Mouse (Mus musculus): ENCODE data around the gene Arrdc2. TPM values are rescaled to one million over a fixed set of nuclear protein-coding genes. Genes with fewer than 3 reads are reported as not detected.
A peak's percentile ranks its signal among the peaks of the same experiment; 100 is the strongest.

Arrdc2 gene
- polyA plus RNA-seq, 2 experiments, result 8.6 to 21.5 TPM

DNA sequence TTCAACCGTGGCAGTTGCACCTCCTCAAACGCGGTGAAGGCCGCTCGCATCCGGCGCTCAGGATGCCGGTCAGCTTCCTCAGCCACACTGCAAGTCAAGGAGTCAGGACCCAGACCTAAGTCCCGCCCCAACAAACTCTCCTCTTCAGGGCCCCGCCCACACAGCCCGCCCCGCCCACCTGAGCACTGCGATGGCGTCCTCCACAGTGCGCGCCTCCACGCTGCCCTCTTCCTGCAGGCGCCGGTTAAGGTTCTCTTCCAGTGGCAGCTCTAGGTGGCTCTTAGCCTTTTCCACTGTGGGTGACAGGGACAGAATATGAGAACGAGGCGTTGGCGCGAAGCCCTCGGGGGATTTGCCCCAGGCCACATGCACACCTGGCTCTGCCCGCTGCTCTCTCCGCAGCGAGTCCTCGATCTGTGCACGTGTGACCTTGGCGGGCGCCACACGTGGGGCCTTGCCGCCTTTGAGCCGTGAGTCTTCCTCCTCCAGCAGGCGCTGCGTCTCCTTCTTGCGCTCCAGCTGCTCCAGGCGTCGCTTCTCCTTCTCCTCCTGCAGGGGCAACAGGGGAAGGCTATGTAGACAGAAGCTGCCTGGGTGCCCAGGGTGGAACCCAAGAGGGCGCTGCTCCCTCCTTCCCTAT, 29.2 kb upstream of the Arrdc2 start:
- WGBS, result 20% methylated on average over 40 of the region's 40 CpGs
- H3K4me2 ChIP-seq (replicated peaks; ENCODE audit: low read depth, low read length, severe bottlenecking), result peak overlapping the region; percentile 42
- no peak overlapping the region for H3K27ac ChIP-seq (replicated peaks; ENCODE audit: low read depth, low read length)
- DNase-seq (ENCODE audit: low spot score), result peak; percentile 59
- H3K4me3 ChIP-seq (replicated peaks; ENCODE audit: low read length), result peak overlapping the region; percentile 14; the same call in 1 of the 2 replicates
- TF ChIP-seq POLR2A (IDR thresholded peaks at IDR 0.05; ENCODE audit: borderline replicate concordance, extremely low read depth, insufficient read depth, insufficient read length), result no peak
- ATAC-seq (ENCODE audit: low FRiP score, low read depth), result no peak
- peaks cover 25% of the 10 kb centered on the region for H3K4me1 ChIP-seq (ENCODE audit: control insufficient read depth, insufficient read depth, low read length)
- no peak overlapping the region for H3K9ac ChIP-seq (ENCODE audit: low read depth, low read length, severe bottlenecking)
- no peaks in the 10 kb centered on the region for H3K9me3 ChIP-seq (ENCODE audit: control insufficient read depth, low read length)
- no peaks in the 10 kb centered on the region for H3K27me3 ChIP-seq (ENCODE audit: control insufficient read depth, insufficient read depth, low read length)
- no peaks in the 10 kb centered on the region; the same call in 1 of the 2 replicates for H3K36me3 ChIP-seq (ENCODE audit: control insufficient read depth, insufficient read depth, low read length)

DNA sequence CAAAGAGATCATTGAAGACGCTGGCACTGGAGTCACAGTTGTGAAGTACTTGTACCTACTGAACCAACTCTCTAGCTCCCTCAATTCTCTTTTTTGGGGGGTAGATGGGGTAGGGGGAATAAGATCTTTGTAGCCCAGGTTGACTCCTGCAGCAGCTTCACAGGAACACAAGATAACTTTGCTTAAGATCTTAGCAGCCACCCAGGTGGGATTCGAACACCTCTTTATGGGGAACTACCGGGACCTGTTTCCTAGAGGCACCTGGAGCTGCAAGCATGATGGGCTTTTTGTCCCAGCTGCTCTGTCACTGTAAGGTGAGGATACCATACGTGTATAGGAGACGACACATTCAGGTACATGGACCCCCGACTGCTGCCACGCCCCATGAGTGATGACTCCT, 27.0 kb upstream of the Arrdc2 start:
- Histone ChIP-seq H3K9me3 (ENCODE audit: control insufficient read depth, low read length) (no peaks in the 10 kb centered on the region), H3K4me1 (ENCODE audit: control insufficient read depth, insufficient read depth, low read length) (peaks cover 29% of the 10 kb centered on the region), H3K36me3 (ENCODE audit: control insufficient read depth, insufficient read depth, low read length) (no peaks in the 10 kb centered on the region; the same call in 1 of the 2 replicates), H3K27me3 (ENCODE audit: control insufficient read depth, insufficient read depth, low read length) (peaks cover 15% of the 10 kb centered on the region), H3K9ac (ENCODE audit: low read depth, low read length, severe bottlenecking) (no peak overlapping the region), H3K27ac (replicated peaks; ENCODE audit: low read depth, low read length) (peak overlapping the region; percentile 82; the same call in 1 of the 2 replicates), H3K4me3 (replicated peaks; ENCODE audit: low read length) (no peak overlapping the region; the same call in 1 of the 2 replicates), H3K4me2 (replicated peaks; ENCODE audit: low read depth, low read length, severe bottlenecking) (no peak overlapping the region)
- DNase-seq (ENCODE audit: low spot score) (no peak), ATAC-seq (ENCODE audit: low FRiP score, low read depth) (no peak)
- no peak for TF ChIP-seq POLR2A (IDR thresholded peaks at IDR 0.05; ENCODE audit: borderline replicate concordance, extremely low read depth, insufficient read depth, insufficient read length)
- WGBS, result 85% methylated on average over 7 of the region's 7 CpGs

DNA sequence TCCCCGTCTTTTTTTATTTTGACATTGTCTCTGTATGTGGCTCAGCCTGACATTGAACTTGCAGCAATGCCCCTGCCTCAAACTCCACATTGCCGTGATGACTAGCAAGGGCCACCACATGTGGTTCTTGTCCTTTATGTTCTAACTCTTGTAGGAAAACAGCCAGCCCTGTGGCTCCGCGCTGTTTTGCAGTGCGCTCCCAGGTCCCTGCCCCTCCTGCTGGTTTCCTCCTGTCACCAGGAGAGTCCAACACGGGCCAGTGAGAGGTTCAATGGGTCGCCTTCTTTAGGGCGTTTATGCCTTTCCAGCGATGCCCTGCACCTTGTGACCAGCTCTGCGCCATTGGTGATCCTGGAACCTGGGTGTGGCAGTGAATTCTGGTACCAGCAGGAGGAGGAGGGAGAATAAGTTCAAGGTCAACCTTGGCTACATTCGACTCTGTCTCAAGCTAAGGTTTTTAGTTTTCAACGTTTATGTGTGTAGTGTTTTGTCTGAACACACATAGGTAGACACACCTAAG, 26.5 kb upstream of the Arrdc2 start:
- Histone ChIP-seq H3K4me3 (replicated peaks; ENCODE audit: low read length) (peak overlapping the region; percentile 49), H3K9me3 (ENCODE audit: control insufficient read depth, low read length) (no peaks in the 10 kb centered on the region), H3K4me1 (ENCODE audit: control insufficient read depth, insufficient read depth, low read length) (peaks cover 29% of the 10 kb centered on the region), H3K4me2 (replicated peaks; ENCODE audit: low read depth, low read length, severe bottlenecking) (peak overlapping the region; percentile 86), H3K36me3 (ENCODE audit: control insufficient read depth, insufficient read depth, low read length) (no peaks in the 10 kb centered on the region; the same call in 1 of the 2 replicates), H3K27me3 (ENCODE audit: control insufficient read depth, insufficient read depth, low read length) (peaks cover 18% of the 10 kb centered on the region), H3K9ac (ENCODE audit: low read depth, low read length, severe bottlenecking) (peak overlapping the region; percentile 40), H3K27ac (replicated peaks; ENCODE audit: low read depth, low read length) (peak overlapping the region; percentile 82)
- 12% methylated on average over 12 of the region's 12 CpGs for WGBS
- TF ChIP-seq POLR2A (IDR thresholded peaks at IDR 0.05; ENCODE audit: borderline replicate concordance, extremely low read depth, insufficient read depth, insufficient read length), result no peak
- DNase-seq (ENCODE audit: low spot score), result no peak
- ATAC-seq (ENCODE audit: low FRiP score, low read depth), result peak; percentile 5

DNA sequence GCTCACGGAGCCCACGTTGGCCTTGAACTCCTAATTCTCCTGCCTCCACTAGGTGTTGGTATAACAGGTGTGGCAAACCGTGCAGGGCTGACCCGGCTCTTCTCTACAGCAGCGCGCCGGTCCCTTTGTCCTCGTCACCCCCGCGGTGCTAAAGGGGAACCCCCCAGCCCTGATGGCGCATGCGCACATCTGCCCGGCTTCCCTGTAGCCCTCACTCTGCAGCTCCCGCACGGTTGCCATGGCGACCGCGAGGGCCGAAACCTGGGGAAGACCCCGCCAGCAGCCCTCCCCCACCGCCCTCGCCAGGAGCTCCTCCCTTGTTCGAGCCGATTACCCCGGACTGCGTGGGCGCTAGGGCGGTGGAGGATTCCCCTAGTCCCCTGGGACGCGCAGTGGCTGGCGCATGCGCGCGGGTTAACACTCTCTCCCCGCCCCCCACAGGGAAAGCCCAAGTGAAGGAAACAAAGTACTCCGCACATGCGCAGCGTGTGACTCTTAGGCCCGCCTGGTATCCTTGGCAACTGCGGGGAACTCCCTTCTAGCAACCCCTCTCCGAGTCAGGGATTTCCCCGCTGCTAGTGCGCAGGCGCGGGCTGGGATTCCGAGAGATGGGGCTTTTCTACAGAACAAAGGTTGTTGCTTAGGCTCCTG, 26.0 kb upstream of the Arrdc2 start:
- no peaks in the 10 kb centered on the region for H3K9me3 ChIP-seq (ENCODE audit: control insufficient read depth, low read length)
- H3K4me3 ChIP-seq (replicated peaks; ENCODE audit: low read length), result peak overlapping the region; percentile 49
- DNase-seq (ENCODE audit: low spot score) (peak; percentile 100), ATAC-seq (ENCODE audit: low FRiP score, low read depth) (peak; percentile 92)
- WGBS, result under 1% methylated on average over 44 of the region's 46 CpGs
- peak; percentile 72; the same call in 1 of the 2 replicates for TF ChIP-seq POLR2A (IDR thresholded peaks at IDR 0.05; ENCODE audit: borderline replicate concordance, extremely low read depth, insufficient read depth, insufficient read length)
- peaks cover 29% of the 10 kb centered on the region for H3K4me1 ChIP-seq (ENCODE audit: control insufficient read depth, insufficient read depth, low read length)
- peak overlapping the region; percentile 55 for H3K9ac ChIP-seq (ENCODE audit: low read depth, low read length, severe bottlenecking)
- no peaks in the 10 kb centered on the region; the same call in 1 of the 2 replicates for H3K36me3 ChIP-seq (ENCODE audit: control insufficient read depth, insufficient read depth, low read length)
- H3K27ac ChIP-seq (replicated peaks; ENCODE audit: low read depth, low read length), result peak overlapping the region; percentile 82
- H3K27me3 ChIP-seq (ENCODE audit: control insufficient read depth, insufficient read depth, low read length), result peaks cover 18% of the 10 kb centered on the region
- peak overlapping the region; percentile 86 for H3K4me2 ChIP-seq (replicated peaks; ENCODE audit: low read depth, low read length, severe bottlenecking)

DNA sequence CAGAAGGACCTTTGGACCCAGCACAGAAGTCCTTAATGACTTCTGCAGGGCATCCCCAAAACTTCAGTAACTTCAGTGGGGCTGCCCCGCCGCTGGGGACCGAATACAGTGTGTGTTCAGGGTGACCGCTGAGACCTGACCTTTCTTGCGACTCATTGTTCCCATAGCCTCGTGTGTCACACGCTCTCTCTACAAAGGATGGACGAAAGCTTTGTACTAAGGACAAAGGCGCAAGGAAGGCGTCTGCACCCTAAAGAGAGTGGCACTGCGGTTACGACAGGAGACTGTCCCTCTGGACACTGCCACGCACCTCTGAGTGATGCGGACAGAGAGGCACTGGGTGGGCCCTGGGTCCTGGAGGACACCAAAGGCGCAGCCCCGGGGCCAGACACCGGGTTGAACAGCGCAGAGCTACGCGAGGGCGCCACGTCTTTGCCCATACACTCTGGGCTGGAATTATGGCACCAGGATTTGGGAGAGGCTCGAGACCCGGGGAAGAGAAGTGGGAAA, 25.2 kb upstream of the Arrdc2 start:
- Histone ChIP-seq H3K4me1 (ENCODE audit: control insufficient read depth, insufficient read depth, low read length) (peaks cover 29% of the 10 kb centered on the region), H3K4me3 (replicated peaks; ENCODE audit: low read length) (peak overlapping the region; percentile 49), H3K9ac (ENCODE audit: low read depth, low read length, severe bottlenecking) (peak overlapping the region; percentile 55), H3K4me2 (replicated peaks; ENCODE audit: low read depth, low read length, severe bottlenecking) (peak overlapping the region; percentile 86), H3K36me3 (ENCODE audit: control insufficient read depth, insufficient read depth, low read length) (no peaks in the 10 kb centered on the region; the same call in 1 of the 2 replicates), H3K27ac (replicated peaks; ENCODE audit: low read depth, low read length) (peak overlapping the region; percentile 66), H3K27me3 (ENCODE audit: control insufficient read depth, insufficient read depth, low read length) (peaks cover 18% of the 10 kb centered on the region), H3K9me3 (ENCODE audit: control insufficient read depth, low read length) (no peaks in the 10 kb centered on the region)
- 2% methylated on average over 24 of the region's 24 CpGs for WGBS
- ATAC-seq (ENCODE audit: low FRiP score, low read depth) (no peak; the same call in 1 of the 2 replicates), DNase-seq (ENCODE audit: low spot score) (no peak)
- TF ChIP-seq POLR2A (IDR thresholded peaks at IDR 0.05; ENCODE audit: borderline replicate concordance, extremely low read depth, insufficient read depth, insufficient read length), result no peak

Measured in limb, embryonic 14.5 days (tissue).